In genomic region chr1:82537848-82538247, GRCm38 (mm10) we compare ENCODE assay signal across 32 mouse cellular contexts. TPM values are rescaled to one million over a fixed set of nuclear protein-coding genes. Genes with fewer than 3 reads are reported as not detected.
DNase-seq lines count a peak whose midpoint lies in the region; ATAC-seq lines count a peak whose summit lies in the region.
"Had no signal": no experiment of that assay in that cellular context is flagged by ENCODE, and none has a peak within 500 bp of the region (broad histone marks: within the 10 kb centered on the region; RNA-seq: fewer than 3 reads in every experiment).

No protein-coding gene starts in this region.

- no peak overlapping the region for H3K4me2 ChIP-seq in hindbrain, embryonic 11.5 days (replicated peaks; ENCODE audit: low read depth, low read length)
- H3K4me2 ChIP-seq in hindbrain, embryonic 16.5 days (ENCODE audit: low read length): no peak overlapping the region
- H3K4me2 ChIP-seq in neural tube, embryonic 15.5 days: no peak overlapping the region
- H3K4me2 ChIP-seq: embryonic facial prominence, embryonic 13.5 days; heart, embryonic 11.5 days; intestine, embryonic 15.5 days; limb, embryonic 15.5 days; midbrain, embryonic 15.5 days had no signal

- WGBS in hindbrain, embryonic 11.5 days: 66% methylated on average over 3 of the region's 3 CpGs
- 59% methylated on average over 3 of the region's 3 CpGs for WGBS in hindbrain, embryonic 16.5 days
- 45% methylated on average over 3 of the region's 3 CpGs for WGBS in neural tube, embryonic 15.5 days

- H3K4me3 ChIP-seq in hindbrain, embryonic 11.5 days (ENCODE audit: low read depth, low read length): no peak overlapping the region
- no peak overlapping the region for H3K4me3 ChIP-seq in hindbrain, embryonic 16.5 days (ENCODE audit: low read length)
- no peak overlapping the region for H3K4me3 ChIP-seq in neural tube, embryonic 15.5 days (replicated peaks)
- H3K4me3 ChIP-seq: embryonic facial prominence, embryonic 13.5 days; hindbrain, embryonic 10.5 days; intestine, embryonic 15.5 days; limb, embryonic 15.5 days; midbrain, embryonic 10.5 days; midbrain, embryonic 15.5 days had no signal

- H3K36me3 ChIP-seq in hindbrain, embryonic 11.5 days (ENCODE audit: control insufficient read depth, insufficient read depth, low read length): no peaks in the 10 kb centered on the region
- H3K36me3 ChIP-seq in hindbrain, embryonic 16.5 days (ENCODE audit: control insufficient read depth, insufficient read depth, low read length): no peaks in the 10 kb centered on the region
- no peaks in the 10 kb centered on the region for H3K36me3 ChIP-seq in neural tube, embryonic 15.5 days
- H3K36me3 ChIP-seq: embryonic facial prominence, embryonic 13.5 days; hindbrain, embryonic 10.5 days; intestine, embryonic 15.5 days; limb, embryonic 15.5 days; midbrain, embryonic 10.5 days; midbrain, embryonic 15.5 days had no signal

- H3K4me1 ChIP-seq in hindbrain, embryonic 11.5 days (replicated peaks; ENCODE audit: control insufficient read depth, insufficient read depth, low read length): no peaks in the 10 kb centered on the region
- no peaks in the 10 kb centered on the region for H3K4me1 ChIP-seq in hindbrain, embryonic 16.5 days (ENCODE audit: control insufficient read depth, insufficient read depth, low read depth, low read length)
- no peaks in the 10 kb centered on the region for H3K4me1 ChIP-seq in neural tube, embryonic 15.5 days
- H3K4me1 ChIP-seq: embryonic facial prominence, embryonic 13.5 days; intestine, embryonic 15.5 days; limb, embryonic 15.5 days; midbrain, embryonic 10.5 days had no signal

- no peak for ATAC-seq in hindbrain, embryonic 11.5 days (ENCODE audit: low FRiP score)
- ATAC-seq in hindbrain, embryonic 16.5 days: no peak
- ATAC-seq in neural tube, embryonic 15.5 days (ENCODE audit: low FRiP score): no peak
- ATAC-seq in megakaryocyte progenitor cell, adult 5-6 weeks (replicated peaks; ENCODE audit: poor library complexity): no peak
- ATAC-seq: activated CD4-positive, CD25-positive, alpha-beta regulatory T cell, adult 4 months; CD4-positive, CD25-positive, alpha-beta regulatory T cell, adult 4 months; hindbrain, postnatal 0 days; intestine, embryonic 15.5 days; midbrain, embryonic 15.5 days had no signal

- DNase-seq in hindbrain, embryonic 11.5 days (ENCODE audit: low spot score): peak; percentile 6
- peak; percentile 35 for DNase-seq in neural tube, embryonic 10.5 days (ENCODE audit: extremely low spot score, low spot score)
- DNase-seq in embryo, embryonic 9.5 days (ENCODE audit: extremely low spot score): peak; percentile 24
- DNase-seq in urinary bladder, adult 18-20 months (ENCODE audit: low spot score in 2 of 2): no peak
- DNase-seq: adrenal gland, adult 2 months; adrenal gland, postnatal 36 days; cerebellum, adult 18-20 months; cerebellum, postnatal 14 days; gastrocnemius, postnatal 25 days; heart, adult 18-20 months; kidney, adult 9 months; kidney, postnatal 4 days; lung, adult 2 months; lung, postnatal 10 days; right cerebral cortex, adult 18-20 months; spleen, adult 18-20 months; thymus, postnatal 25 days had no signal

- no peak overlapping the region for H3K9ac ChIP-seq in hindbrain, embryonic 11.5 days (ENCODE audit: low read depth, low read length)
- no peak overlapping the region for H3K9ac ChIP-seq in hindbrain, embryonic 16.5 days (ENCODE audit: low read depth, low read length)
- H3K9ac ChIP-seq in neural tube, embryonic 15.5 days (replicated peaks): no peak overlapping the region
- H3K9ac ChIP-seq: embryonic facial prominence, embryonic 13.5 days; intestine, embryonic 15.5 days; limb, embryonic 15.5 days; liver, embryonic 14.5 days; midbrain, embryonic 15.5 days had no signal

- no peaks in the 10 kb centered on the region for H3K9me3 ChIP-seq in hindbrain, embryonic 11.5 days (ENCODE audit: control insufficient read depth, low read length)
- no peaks in the 10 kb centered on the region for H3K9me3 ChIP-seq in hindbrain, embryonic 16.5 days (ENCODE audit: control insufficient read depth, low read length)
- no peaks in the 10 kb centered on the region for H3K9me3 ChIP-seq in neural tube, embryonic 15.5 days (replicated peaks)
- H3K9me3 ChIP-seq: embryonic facial prominence, embryonic 13.5 days; hindbrain, embryonic 10.5 days; intestine, embryonic 15.5 days; limb, embryonic 15.5 days; midbrain, embryonic 10.5 days; midbrain, embryonic 15.5 days had no signal

- no peaks in the 10 kb centered on the region for H3K27me3 ChIP-seq in hindbrain, embryonic 11.5 days (ENCODE audit: control insufficient read depth, insufficient read depth, low read length)
- H3K27me3 ChIP-seq in hindbrain, embryonic 16.5 days (replicated peaks; ENCODE audit: control insufficient read depth, insufficient read depth, low read length): no peaks in the 10 kb centered on the region
- no peaks in the 10 kb centered on the region for H3K27me3 ChIP-seq in neural tube, embryonic 15.5 days (replicated peaks)
- H3K27me3 ChIP-seq: embryonic facial prominence, embryonic 13.5 days; intestine, embryonic 15.5 days; limb, embryonic 15.5 days; midbrain, embryonic 15.5 days had no signal

- H3K27ac ChIP-seq in hindbrain, embryonic 11.5 days (ENCODE audit: low read depth, low read length): no peak overlapping the region
- H3K27ac ChIP-seq in hindbrain, embryonic 16.5 days (ENCODE audit: low read depth, low read length): no peak overlapping the region
- no peak overlapping the region for H3K27ac ChIP-seq in neural tube, embryonic 15.5 days (replicated peaks)
- H3K27ac ChIP-seq: embryonic facial prominence, embryonic 13.5 days; hindbrain, embryonic 10.5 days; hindbrain, postnatal 0 days; intestine, embryonic 15.5 days; limb, embryonic 15.5 days; liver, embryonic 14.5 days; macrophage; midbrain, embryonic 10.5 days; midbrain, embryonic 15.5 days had no signal

RNA-seq across cellular contexts. Expression of gene Col4a4, which starts 48.8 kb away (rescaled TPM):
- 0.15 TPM in 2 replicates for polyA plus RNA-seq in hindbrain, embryonic 11.5 days (2014; fragmentation: Nextera tagmentation; extraction: Ambion mirVana)
- 0.25 and 0.41 TPM in 2 replicates for polyA plus RNA-seq in hindbrain, embryonic 16.5 days (2015; fragmentation: Nextera tagmentation; extraction: Ambion mirVana)
- 0.14 and 0.31 TPM in 2 replicates for polyA plus RNA-seq in neural tube, embryonic 15.5 days (2015; fragmentation: Nextera tagmentation; extraction: Ambion mirVana)
- not detected in 2 replicates for total RNA-seq in megakaryocyte progenitor cell, adult 5-6 weeks (2015)
- total RNA-seq in megakaryocyte progenitor cell, adult 5-6 weeks (2017): 0.03 and 0.04 TPM in 2 replicates
- polyA plus RNA-seq: macrophage had no signal

RNA-seq across cellular contexts. Expression of gene Col4a3, which starts 48.9 kb away (rescaled TPM):
- 0.09 and 0.15 TPM in 2 replicates for polyA plus RNA-seq in hindbrain, embryonic 11.5 days (2014; fragmentation: Nextera tagmentation; extraction: Ambion mirVana)
- polyA plus RNA-seq in hindbrain, embryonic 16.5 days (2015; fragmentation: Nextera tagmentation; extraction: Ambion mirVana): 0.46 and 0.60 TPM in 2 replicates
- 0.18 and 0.33 TPM in 2 replicates for polyA plus RNA-seq in neural tube, embryonic 15.5 days (2015; fragmentation: Nextera tagmentation; extraction: Ambion mirVana)
- total RNA-seq in megakaryocyte progenitor cell, adult 5-6 weeks (2015): not detected in 2 replicates
- total RNA-seq in megakaryocyte progenitor cell, adult 5-6 weeks (2017): not detected in 2 replicates
- polyA plus RNA-seq: CD4-positive, CD25-positive, alpha-beta regulatory T cell, adult 4 months; macrophage had no signal

Comparison
In these comparisons a context has a peak if more than half of its experiments do, and no peak if none do; other contexts are left out.
1. DNase-seq: peak in hindbrain, embryonic 11.5 days (single experiment), neural tube, embryonic 10.5 days (single experiment) and embryo, embryonic 9.5 days (single experiment); none in urinary bladder, adult 18-20 months (0 of 2).